ENCODE assay signal across 8 mouse cellular contexts in genomic region chr12:117403513-117404156, GRCm38 (mm10).
A peak's percentile ranks its signal among the peaks of the same experiment; 100 is the strongest.
DNase-seq lines count a peak whose midpoint lies in the region; ATAC-seq lines count a peak whose summit lies in the region.

No protein-coding gene starts in this region.

- H3K4me1 ChIP-seq in embryonic facial prominence, embryonic 10.5 days, result peaks cover 7% of the 10 kb centered on the region
- peaks cover 12% of the 10 kb centered on the region for H3K4me1 ChIP-seq in heart, embryonic 13.5 days
- H3K4me1 ChIP-seq in kidney, embryonic 15.5 days, result 0 out of 2 replicates have a peak, but pooled peaks cover 3% of the 10 kb centered on the region
- H3K4me1 ChIP-seq in limb, embryonic 13.5 days, result no peaks in the 10 kb centered on the region
- no peaks in the 10 kb centered on the region for H3K4me1 ChIP-seq in neural tube, embryonic 11.5 days (ENCODE audit: control insufficient read depth, insufficient read depth, low read length)
- H3K4me1 ChIP-seq in stomach, embryonic 16.5 days (ENCODE audit: control insufficient read depth, insufficient read depth, low read length), result no peaks in the 10 kb centered on the region; the same call in 1 of the 2 replicates

- 12% methylated on average over 7 of the region's 7 CpGs for WGBS in embryonic facial prominence, embryonic 10.5 days
- 11% methylated on average over 7 of the region's 7 CpGs for WGBS in heart, embryonic 13.5 days
- WGBS in kidney, embryonic 15.5 days, result 9% methylated on average over 7 of the region's 7 CpGs
- 11% methylated on average over 7 of the region's 7 CpGs for WGBS in limb, embryonic 13.5 days
- 10% methylated on average over 7 of the region's 7 CpGs for WGBS in neural tube, embryonic 11.5 days
- 9% methylated on average over 7 of the region's 7 CpGs for WGBS in stomach, embryonic 16.5 days

- no peaks in the 10 kb centered on the region for H3K36me3 ChIP-seq in embryonic facial prominence, embryonic 10.5 days (replicated peaks)
- H3K36me3 ChIP-seq in heart, embryonic 13.5 days, result no peaks in the 10 kb centered on the region
- H3K36me3 ChIP-seq in kidney, embryonic 15.5 days, result no peaks in the 10 kb centered on the region
- no peaks in the 10 kb centered on the region for H3K36me3 ChIP-seq in limb, embryonic 13.5 days
- H3K36me3 ChIP-seq in neural tube, embryonic 11.5 days (ENCODE audit: control insufficient read depth, insufficient read depth, low read length), result no peaks in the 10 kb centered on the region
- no peaks in the 10 kb centered on the region for H3K36me3 ChIP-seq in stomach, embryonic 16.5 days (ENCODE audit: control insufficient read depth, insufficient read depth, low read length)

- no peak overlapping the region for H3K9ac ChIP-seq in heart, embryonic 13.5 days
- H3K9ac ChIP-seq in kidney, embryonic 15.5 days, result no peak overlapping the region
- H3K9ac ChIP-seq in limb, embryonic 13.5 days, result no peak overlapping the region
- no peak overlapping the region for H3K9ac ChIP-seq in neural tube, embryonic 11.5 days (ENCODE audit: low read length)
- H3K9ac ChIP-seq in stomach, embryonic 16.5 days (ENCODE audit: low read length), result no peak overlapping the region

- ATAC-seq in heart, embryonic 13.5 days (ENCODE audit: extremely low read depth, insufficient number of reproducible peaks, low FRiP score, low TSS enrichment), result no peak
- peak; percentile 67; the same call in 1 of the 2 replicates for ATAC-seq in kidney, embryonic 15.5 days (replicated peaks; ENCODE audit: low FRiP score)
- ATAC-seq in limb, embryonic 13.5 days (ENCODE audit: low FRiP score, low read depth), result peak; percentile 69; the same call in 1 of the 2 replicates
- no peak for ATAC-seq in neural tube, embryonic 11.5 days (ENCODE audit: insufficient read depth, low FRiP score, low TSS enrichment)
- ATAC-seq in stomach, embryonic 16.5 days (ENCODE audit: insufficient read depth, low FRiP score), result peak; percentile 75

- no peaks in the 10 kb centered on the region for H3K27me3 ChIP-seq in embryonic facial prominence, embryonic 10.5 days (replicated peaks; ENCODE audit: low read depth, poor library complexity, severe bottlenecking)
- no peaks in the 10 kb centered on the region for H3K27me3 ChIP-seq in heart, embryonic 13.5 days (replicated peaks)
- no peaks in the 10 kb centered on the region for H3K27me3 ChIP-seq in kidney, embryonic 15.5 days
- no peaks in the 10 kb centered on the region for H3K27me3 ChIP-seq in limb, embryonic 13.5 days
- no peaks in the 10 kb centered on the region for H3K27me3 ChIP-seq in neural tube, embryonic 11.5 days (ENCODE audit: control insufficient read depth, insufficient read depth, low read length)
- H3K27me3 ChIP-seq in stomach, embryonic 16.5 days (ENCODE audit: control insufficient read depth, insufficient read depth, low read length), result no peaks in the 10 kb centered on the region

- no peaks in the 10 kb centered on the region for H3K9me3 ChIP-seq in embryonic facial prominence, embryonic 10.5 days
- no peaks in the 10 kb centered on the region for H3K9me3 ChIP-seq in heart, embryonic 13.5 days
- no peaks in the 10 kb centered on the region for H3K9me3 ChIP-seq in kidney, embryonic 15.5 days (replicated peaks)
- H3K9me3 ChIP-seq in limb, embryonic 13.5 days, result no peaks in the 10 kb centered on the region
- H3K9me3 ChIP-seq in neural tube, embryonic 11.5 days (ENCODE audit: control insufficient read depth, low read length), result no peaks in the 10 kb centered on the region
- H3K9me3 ChIP-seq in stomach, embryonic 16.5 days (replicated peaks; ENCODE audit: control insufficient read depth, low read length), result no peaks in the 10 kb centered on the region

- H3K4me3 ChIP-seq in embryonic facial prominence, embryonic 10.5 days, result no peak overlapping the region
- no peak overlapping the region for H3K4me3 ChIP-seq in heart, embryonic 13.5 days
- no peak overlapping the region for H3K4me3 ChIP-seq in kidney, embryonic 15.5 days (replicated peaks)
- no peak overlapping the region for H3K4me3 ChIP-seq in limb, embryonic 13.5 days
- no peak overlapping the region for H3K4me3 ChIP-seq in neural tube, embryonic 11.5 days (ENCODE audit: low read depth, low read length)
- H3K4me3 ChIP-seq in stomach, embryonic 16.5 days (replicated peaks; ENCODE audit: low read length), result no peak overlapping the region

- no peak overlapping the region for H3K27ac ChIP-seq in embryonic facial prominence, embryonic 10.5 days (replicated peaks)
- H3K27ac ChIP-seq in heart, embryonic 13.5 days (replicated peaks), result peak overlapping the region; percentile 40; the same call in 1 of the 2 replicates
- no peak overlapping the region for H3K27ac ChIP-seq in kidney, embryonic 15.5 days
- H3K27ac ChIP-seq in limb, embryonic 13.5 days, result no peak overlapping the region
- H3K27ac ChIP-seq in neural tube, embryonic 11.5 days (ENCODE audit: low read depth, low read length), result no peak overlapping the region
- no peak overlapping the region for H3K27ac ChIP-seq in stomach, embryonic 16.5 days (ENCODE audit: low read length)

- no peak overlapping the region for H3K4me2 ChIP-seq in heart, embryonic 13.5 days
- no peak overlapping the region for H3K4me2 ChIP-seq in kidney, embryonic 15.5 days
- no peak overlapping the region for H3K4me2 ChIP-seq in limb, embryonic 13.5 days (replicated peaks)
- H3K4me2 ChIP-seq in neural tube, embryonic 11.5 days (ENCODE audit: low read depth), result no peak overlapping the region
- no peak overlapping the region for H3K4me2 ChIP-seq in stomach, embryonic 16.5 days (ENCODE audit: low read depth, low read length)

- peak; percentile 61 to 65 for DNase-seq in B cell, adult 2 months
- DNase-seq in adrenal gland, adult 8-10 months, result peak; percentile 41
- DNase-seq in embryonic facial prominence, embryonic 10.5 days (ENCODE audit: low spot score), result peak; percentile 71
- DNase-seq in neural tube, embryonic 11.5 days (ENCODE audit: low spot score), result peak; percentile 75

Comparison
In these comparisons a context has a peak if more than half of its experiments do, and no peak if none do; other contexts are left out.
1. ATAC-seq: peak in kidney, embryonic 15.5 days (single experiment), limb, embryonic 13.5 days (single experiment) and stomach, embryonic 16.5 days (single experiment); none in heart, embryonic 13.5 days (single experiment) and neural tube, embryonic 11.5 days (single experiment).
2. Peak in every context shown above with its lines, with median percentiles within 50 percentile points of each other: DNase-seq.